Mouse (Mus musculus) cerebellum, postnatal 14 days (tissue): ENCODE data around the gene Ndufb6.

Experiments used
- DNase-seq, 2 experiments: peaks; one replicate each; pipeline ENCODE4 v3.0.0; 2021; ENCODE audit warnings: mixed read lengths in 2 of 2

Gene Ndufb6

DNA sequence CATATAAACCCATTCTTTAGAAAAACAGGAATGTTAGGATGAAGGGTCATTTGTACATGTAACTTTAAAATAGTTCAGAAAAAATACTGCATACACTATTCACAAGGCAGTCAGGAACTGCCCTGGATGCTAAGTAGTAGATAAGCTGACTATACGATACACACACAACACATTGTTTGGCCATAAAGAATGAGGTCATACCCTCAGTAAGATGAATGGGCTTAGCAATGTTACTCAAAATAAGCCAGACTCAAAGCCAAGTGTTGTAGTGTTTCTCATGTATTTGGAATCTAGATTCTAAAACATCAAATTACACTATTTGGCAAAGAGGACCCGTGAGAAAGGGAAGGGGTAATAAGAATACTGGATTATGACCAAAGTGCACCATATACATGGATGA, 25.5 kb downstream of the Ndufb6 start:
- no peak for DNase-seq

DNA sequence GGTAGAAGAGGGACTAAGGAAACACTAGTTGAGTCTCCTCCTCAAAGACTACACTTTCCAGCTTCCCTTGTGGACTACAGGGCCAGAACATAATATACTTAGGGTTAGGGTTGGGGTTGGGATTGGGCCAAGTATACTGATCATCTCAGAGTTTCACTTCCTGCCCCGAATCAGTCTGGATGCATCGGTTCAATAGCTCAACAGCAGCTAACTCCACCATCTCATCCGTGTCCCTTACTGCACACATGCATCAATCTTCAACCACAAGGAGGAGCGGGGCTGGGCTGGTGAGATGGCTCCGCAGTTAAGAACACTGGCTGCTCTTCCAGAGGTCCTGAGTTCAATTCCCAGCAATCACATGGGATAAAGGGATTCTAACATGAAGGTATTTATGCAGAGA, 28.2 kb downstream of the Ndufb6 start:
- DNase-seq: no peak

DNA sequence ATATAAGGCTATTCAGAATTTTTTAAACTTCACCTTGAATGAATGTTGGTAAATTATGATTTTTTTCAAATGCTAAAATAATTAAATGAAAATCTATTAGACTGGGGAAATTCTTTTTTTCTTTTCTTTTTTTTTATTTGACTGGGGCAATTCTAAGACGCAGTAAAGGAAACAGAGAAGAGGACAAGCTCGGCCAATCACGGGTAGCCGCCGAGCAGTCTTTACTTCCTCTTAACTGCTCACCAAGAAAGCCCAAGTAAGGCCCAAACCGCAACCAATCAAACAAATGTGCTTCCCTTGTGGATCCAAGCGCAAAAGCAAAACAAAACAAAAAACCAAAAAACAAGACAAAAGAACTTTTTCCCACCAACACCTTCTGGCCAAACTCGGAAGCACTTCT, 35.2 kb downstream of the Ndufb6 start:
- DNase-seq: no peak

DNA sequence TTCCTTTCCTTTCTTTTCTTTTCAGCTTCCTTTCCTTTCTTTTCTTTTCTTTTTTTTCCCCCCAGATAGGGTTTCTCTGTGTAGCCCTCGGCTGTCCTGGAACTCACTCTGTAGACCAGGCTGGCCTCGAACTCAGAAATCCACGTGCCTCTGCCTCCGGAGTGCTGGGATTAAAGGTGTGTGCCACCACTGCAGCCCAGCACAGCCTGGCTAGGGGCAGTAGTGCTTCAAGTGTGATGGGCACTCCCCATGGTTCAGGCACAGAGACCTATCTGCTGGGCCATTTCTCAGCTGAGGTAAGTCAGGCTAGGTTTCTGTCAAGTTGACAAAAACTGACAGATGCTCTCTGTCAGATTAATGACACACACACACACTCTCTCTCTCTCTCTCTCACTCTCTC, 36.2 kb downstream of the Ndufb6 start:
- DNase-seq: no peak

DNA sequence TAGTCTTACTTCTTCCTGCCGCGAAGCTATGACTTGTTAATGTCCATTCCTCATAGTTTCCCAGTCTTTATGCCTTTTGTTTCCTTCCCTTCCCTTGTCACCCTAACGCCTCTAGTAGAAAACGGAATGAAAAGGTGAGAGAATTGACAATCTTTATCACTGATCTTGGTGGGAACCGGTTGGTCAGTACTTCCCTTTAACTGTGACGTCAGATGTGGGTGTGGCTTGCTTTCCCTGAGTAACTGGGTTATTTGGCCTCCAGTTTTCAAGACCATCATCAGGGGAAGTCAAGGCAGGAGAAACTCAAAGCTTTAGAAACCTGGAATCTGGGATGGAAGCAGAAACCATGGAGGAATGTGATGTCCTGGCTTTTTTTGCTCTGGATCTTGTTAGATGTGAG, 37.3 kb downstream of the Ndufb6 start:
- DNase-seq: no peak

DNA sequence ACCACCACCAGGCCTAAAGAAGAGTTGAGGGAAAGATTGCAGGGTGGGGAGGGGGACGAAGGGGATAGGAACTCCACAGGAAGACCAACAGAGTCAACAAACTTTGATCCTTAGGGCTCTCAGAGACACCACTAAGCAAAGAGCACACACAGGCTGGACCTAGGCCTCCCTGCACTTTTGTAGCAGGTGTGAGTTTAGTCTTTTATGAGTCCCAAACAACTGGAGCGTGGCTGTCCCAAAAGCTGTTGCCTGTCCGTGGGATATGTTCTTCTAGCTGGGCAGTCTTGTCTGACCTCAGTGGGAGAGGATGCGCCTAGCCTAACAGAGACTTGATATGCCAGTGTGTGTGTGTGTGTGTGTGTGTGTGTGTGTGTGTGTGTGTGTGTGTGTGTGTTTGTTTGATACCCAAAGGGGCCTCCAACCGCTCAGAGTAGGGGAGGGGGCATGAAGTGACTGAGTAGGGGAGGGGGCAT, 38.9 kb downstream of the Ndufb6 start:
- no peak for DNase-seq

DNA sequence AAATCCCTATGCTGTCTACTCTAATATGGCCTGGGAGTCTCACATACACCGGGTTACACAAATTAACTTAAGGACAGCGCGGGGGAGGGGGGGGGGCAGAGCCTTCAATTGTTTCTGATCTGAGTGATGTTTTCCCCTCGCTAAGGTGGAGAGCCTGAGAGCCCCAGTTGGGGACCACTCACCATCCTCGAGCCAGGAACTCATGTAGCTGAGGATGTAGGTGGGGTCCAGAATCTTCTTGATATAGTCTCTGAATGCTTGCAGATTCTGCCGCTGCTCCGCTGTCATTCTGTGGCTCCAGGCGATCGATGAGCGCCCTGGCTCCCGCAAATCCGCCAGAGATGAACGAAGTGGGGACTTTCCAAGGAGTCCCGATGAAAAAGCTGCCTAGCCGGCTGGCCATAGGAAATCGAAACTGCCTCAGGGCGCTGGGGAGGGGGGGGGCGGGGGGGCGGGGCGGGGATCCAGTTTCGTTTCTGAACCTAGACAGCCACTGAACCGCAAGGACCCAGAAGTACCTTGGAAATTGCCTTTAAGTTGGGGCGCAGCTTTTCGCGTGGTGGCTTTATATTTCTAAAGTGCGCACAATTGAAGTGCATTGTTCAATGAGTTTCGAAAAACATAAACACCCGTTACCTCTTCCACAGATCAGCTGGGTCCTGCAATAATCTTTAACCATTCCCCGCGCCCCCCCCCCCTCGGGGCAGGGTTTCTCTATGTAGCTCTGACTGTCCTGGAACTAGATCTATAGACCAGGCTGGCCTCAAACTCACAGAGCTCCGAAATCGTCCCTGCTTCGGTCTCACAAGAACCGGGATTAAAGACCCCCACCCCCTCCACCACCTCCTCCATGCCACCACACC, 39.6 kb downstream of the Ndufb6 start, which contains the start of gene Ddx58:
Gene Ddx58 (minus strand): TSS at position 420 of the 863 bp plus-strand sequence.
- DNase-seq: peak; percentile 8 to 22

DNA sequence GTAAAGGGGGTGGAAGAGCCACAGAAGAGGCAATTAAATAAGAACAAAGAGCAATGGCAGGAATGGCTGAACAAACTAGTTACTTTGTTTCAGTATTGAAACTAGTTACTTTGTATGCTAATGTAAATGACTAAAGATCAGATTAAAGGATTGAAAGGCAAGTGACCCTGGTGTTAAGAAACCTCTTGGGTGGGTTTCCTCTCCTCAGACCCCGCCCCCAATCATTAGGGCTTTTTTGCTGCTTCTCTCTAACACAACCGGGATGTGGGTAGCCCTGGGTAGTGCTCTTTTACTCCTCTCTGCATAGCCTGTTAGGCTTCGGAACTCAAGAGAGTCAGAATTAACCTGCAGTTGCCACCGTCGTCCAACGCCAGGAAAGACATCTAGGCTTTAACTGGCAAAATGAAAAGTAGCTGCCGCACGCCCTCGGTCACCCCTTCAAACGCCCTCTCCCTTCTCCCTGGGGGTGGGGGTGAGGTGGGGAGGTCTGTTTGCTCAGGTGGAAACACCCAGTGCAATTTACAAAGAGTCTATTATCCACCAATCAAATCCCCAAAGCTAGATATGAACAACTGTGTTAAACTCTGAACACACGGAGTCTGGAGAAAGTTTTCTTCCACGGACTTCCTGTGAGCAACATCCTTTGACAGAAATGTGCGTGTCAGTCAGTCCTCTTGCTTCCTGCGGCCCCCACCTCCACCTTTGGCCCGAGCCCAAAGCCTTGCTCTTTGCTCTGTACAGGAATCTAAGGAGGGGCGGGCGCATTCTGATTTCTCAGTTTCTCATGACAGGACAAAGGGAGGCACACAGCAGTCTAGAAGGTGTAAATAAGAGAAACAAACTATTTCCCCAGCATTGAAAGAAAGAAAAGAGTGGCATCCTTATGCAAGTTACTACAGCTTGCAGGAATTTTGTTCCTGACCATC, 40.5 kb downstream of the Ndufb6 start:
- peak; percentile 35 to 52 for DNase-seq

DNA sequence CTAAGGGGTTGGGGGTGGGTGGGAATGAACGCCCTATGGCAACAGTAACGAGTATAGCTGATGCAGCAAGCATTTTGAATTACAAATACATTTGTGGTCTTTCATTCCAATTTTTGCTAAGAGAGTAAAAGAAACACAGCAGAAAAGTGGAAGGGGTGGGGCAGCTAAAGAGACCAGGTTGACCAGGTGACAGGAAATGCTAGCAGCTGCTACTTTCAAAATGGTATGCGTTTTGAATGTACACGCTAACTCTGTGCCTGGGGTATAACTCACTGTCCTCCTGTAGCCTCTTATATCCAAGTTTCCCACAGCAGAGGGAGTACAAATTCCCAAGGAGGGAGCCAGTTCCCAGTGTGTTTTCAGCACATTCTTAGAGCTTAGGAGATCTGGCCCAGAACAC, 42.4 kb downstream of the Ndufb6 start:
- no peak for DNase-seq

DNA sequence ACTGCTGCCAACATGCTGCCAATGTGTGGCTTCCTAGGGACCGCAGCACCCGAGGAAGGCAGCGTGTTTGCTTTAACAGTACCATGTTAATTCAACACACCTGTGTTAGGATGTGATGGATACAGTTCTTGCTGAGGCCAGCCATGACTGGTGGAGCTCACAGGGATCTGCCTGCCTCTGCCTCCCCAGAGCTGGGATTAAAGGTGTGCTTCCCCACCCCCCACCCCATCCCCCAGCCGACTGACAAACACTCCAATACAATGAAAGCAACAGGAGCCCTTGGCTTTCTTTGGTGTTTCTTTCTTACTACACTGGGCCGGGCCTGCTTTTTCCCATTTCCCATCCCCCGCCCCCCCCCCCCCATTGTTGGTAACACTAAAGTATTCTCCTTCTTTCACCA, 45.0 kb downstream of the Ndufb6 start:
- DNase-seq: no peak

DNA sequence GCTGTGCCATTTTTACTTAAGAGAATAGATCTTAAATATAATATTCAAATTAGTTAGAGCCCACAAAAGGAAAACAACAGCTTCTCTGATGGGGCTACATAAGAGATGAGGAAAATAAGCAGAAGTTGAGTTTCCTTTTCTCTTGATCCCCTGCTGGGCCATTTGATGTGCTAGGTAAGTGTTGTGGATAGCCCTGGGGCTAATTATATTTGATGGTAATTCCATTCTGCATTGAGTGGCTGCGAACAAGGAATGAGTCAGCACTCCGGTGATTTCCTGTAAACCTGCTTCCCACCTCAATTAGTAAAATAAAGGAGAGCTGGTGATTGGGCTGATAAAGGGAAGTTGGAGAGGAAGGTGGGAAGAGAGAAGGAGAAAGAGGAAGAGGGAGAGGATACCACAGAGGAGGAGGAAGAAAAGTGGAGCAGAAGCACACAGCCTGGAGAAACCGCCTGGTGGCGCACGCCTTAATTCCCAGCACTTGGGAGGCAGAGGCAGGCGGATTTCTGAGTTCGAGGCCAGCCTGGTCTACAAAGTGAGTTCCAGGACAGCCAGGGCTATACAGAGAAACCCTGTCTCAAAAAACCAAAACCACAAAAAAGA, 46.1 kb downstream of the Ndufb6 start:
- DNase-seq: no peak

DNA sequence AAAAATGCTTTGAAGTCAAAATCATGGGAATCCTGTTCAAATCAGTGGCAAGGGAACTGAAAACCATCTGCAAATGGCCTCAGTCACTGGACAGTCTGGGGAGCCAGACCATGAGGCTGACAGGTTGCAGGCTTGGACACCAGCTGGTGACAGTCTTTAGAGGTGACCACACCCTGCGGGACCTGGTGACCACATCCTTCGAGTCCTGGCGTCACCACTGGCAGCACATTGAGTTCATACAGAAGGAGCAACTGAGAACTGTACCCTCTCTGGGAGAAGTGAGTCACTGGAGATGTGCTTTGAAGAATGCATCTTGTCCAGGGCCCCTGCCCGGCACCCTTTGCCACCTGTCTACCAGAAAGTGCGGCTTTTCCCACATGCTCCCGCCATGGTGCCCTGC, 49.5 kb downstream of the Ndufb6 start:
- no peak for DNase-seq

DNA sequence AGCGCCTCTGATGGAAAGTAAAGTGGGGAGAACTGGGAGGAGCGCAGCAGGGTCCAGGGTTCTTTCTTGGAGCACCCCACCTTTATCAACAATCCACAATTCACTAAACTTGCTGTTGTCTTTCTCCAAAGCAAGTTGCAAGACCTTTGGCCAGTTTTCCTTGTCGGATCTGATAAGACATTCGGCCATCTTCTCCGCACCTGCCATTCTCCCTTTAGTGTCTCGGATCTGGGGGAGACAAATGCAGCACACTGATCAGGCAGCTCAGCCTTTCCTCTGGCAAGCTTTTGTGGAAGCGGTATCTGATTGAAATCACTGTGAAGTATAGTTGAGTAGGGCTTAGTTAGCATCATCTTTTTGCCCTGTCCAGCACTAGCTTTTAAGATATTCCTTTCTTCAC, 51.3 kb downstream of the Ndufb6 start:
- no peak for DNase-seq

DNA sequence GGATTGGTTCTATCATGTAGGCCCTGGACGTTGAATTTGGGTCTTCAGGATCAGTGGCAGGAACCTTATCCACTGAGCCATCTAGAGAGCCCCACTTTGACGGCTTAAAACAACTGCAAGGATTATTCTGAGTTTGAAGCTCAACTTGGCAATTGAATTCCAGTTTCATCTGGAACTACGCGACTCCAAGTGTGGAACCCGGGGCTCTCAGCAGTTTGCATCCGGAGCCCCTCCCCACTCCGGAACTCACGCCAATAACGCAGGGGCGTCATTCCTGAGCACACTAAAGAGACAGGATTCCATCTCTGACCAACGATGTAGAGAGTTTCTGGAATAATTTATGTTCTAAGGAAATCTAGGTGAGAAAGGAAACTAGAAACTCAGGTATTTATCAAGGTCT, 52.1 kb downstream of the Ndufb6 start:
- DNase-seq: no peak

DNA sequence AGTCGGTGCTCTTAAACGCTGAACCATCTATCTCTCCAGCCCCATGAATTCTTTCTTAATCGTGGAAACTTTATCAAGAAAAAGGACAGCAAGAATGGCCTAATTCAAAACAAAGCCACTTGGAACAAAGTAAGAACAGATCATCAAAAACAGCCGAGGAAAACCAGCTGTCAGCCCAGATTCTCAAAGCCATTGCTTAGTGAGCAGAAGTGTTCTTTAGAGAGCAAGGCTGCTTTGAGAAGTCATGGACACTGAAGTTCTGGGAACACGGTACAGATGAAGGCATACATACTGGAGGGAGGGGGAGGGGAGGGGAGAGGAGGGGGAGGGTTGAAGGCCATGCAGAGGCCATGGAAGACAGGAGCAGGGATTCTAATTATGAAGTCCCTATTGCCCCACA, 53.1 kb downstream of the Ndufb6 start:
- DNase-seq: no peak

DNA sequence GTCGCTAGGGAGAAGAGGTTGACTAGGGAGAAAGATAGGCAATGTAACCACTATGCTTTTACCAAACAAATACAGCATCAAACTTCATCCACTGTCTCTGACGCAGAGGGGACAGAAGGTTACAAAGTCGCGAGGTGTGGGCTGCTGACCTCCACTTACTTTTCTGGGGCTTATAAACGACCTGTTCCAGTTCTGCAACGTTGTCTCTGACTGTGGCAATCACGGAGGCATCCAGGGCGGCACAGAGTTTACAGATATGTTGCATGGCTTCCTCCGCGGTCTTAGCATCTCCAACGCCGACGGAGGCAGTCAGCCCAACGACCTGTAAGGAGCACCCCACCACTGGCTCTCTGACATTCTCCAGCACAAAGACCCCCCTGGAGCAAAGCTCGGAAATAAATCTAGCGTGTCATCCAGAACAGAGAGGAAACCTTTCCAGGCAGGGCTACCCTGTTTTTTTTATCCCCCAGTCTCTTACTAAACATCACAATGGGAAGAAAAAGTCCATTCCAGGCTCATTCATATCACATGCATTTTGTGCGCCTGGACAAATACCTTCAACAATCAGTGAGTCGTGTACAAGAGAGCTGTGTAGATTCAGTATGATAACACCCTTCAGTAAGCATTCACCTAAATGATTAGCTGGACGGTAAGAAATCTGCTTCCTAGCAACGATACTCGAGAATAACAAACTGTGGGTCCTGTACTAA, 57.2 kb downstream of the Ndufb6 start:
- DNase-seq: no peak

DNA sequence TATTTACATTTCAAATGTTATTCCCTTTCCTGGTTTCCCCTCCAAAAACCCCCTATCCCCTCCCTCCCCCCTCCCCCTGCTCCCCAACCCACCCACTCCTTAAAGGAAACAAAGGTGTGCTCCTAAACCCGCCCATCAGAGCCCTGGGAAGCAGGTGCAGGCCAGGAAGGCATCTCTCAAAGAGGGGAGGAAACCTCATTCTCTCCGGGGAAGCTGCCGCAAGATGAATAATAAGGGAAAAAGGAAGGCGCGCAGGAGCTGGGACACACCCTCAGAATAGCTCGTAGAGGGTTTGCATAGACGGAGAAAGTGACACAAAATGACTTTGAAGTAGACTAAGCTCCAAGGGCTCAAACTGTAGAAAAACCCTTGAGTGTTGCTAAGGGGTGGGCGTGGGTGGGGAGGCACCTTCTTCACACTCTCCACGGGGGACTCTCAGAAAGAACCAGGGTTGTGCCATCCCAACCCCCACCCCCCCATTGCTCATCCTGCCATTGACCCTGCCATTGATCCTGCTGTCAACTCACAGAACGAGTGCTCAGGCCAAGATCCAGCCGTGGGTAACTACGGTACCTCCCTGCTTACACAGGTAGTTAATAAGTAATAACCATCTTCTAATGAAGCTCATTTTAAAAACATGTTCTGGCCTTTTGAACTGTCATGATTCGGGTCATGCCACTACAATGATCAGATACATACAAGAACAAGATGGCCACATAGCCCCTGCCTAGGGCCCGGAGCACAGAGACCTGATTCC, 58.0 kb downstream of the Ndufb6 start:
- no peak for DNase-seq
